Mouse (Mus musculus) hindbrain, embryonic 10.5 days (tissue): Measurements from ENCODE around the gene Heg1. TPM values are rescaled to one million over a fixed set of nuclear protein-coding genes. Genes with fewer than 3 reads are reported as not detected.
A peak's percentile ranks its signal among the peaks of the same experiment; 100 is the strongest.

Experiments used
- DNase-seq: peaks from one replicate; pipeline ENCODE4 v3.0.0-alpha.2; 2017; ENCODE audit warnings: low spot score
- H3K27ac ChIP-seq: fragments of 300-500 bp; sonication (generic); 2 replicates; pipeline ENCODE4 v1.5.1; 2016; ENCODE audit warnings: mild to moderate bottlenecking, moderate library complexity
- H3K27me3 ChIP-seq: fragments of 300-500 bp; sonication (generic); 2 replicates; pipeline ENCODE4 v1.6.1; 2016; ENCODE audit warnings: mild to moderate bottlenecking; ENCODE audit not compliant: poor library complexity, insufficient read depth, severe bottlenecking
- H3K36me3 ChIP-seq: fragments of 300-500 bp; sonication (generic); 2 replicates; pipeline ENCODE4 v1.6.1; 2016; ENCODE audit warnings: mild to moderate bottlenecking, moderate library complexity
- H3K4me1 ChIP-seq: fragments of 300-500 bp; sonication (generic); replicated peaks from 2 replicates; pipeline ENCODE4 v1.6.1; 2016; ENCODE audit warnings: mild to moderate bottlenecking
- H3K4me3 ChIP-seq: fragments of 300-500 bp; sonication (generic); 2 replicates; pipeline ENCODE4 v1.5.1; 2016; ENCODE audit warnings: mild to moderate bottlenecking, moderate library complexity
- H3K9me3 ChIP-seq: fragments of 300-500 bp; sonication (generic); 2 replicates; pipeline ENCODE4 v1.6.1; 2016; ENCODE audit warnings: mild to moderate bottlenecking, moderate library complexity
- WGBS: fragments of 180-500 bp; shearing (Covaris S2); methylation state at CpG from one replicate; pipeline ENCODE4 v1.1.7; 2016; 5-methylcytosine and 5-hydroxymethylcytosine counted together
- polyA plus RNA-seq: library from polyadenylated mRNA; unstranded; fragments of >200 nt; fragmentation: Nextera tagmentation; extraction: Ambion mirVana; gene quantifications from 2 replicates; pipeline ENCODE4 v1.2.1, GENCODE M21; 2016

Gene Heg1
- polyA plus RNA-seq, 1 experiment from 2014 or later = 21.9 TPM

DNA sequence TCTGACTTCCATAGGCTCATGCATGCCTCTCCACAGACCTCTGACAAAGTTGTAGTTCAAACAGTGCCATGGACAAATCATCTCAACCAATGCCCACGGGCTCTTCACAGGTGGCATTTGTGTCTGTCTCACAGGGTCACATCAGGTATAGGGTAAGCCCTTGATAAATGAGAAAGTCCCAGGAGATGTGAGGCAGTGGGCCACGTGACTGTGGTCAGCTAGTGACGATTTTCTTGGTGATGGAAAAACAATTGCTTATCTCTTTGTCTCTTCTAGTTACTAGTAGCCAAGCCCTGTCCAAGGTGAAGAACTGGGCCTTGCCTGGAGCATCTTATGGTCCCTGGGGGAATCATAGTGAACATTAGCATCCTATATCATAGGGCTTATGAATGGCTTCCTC is 112.6 kb downstream of the Heg1 start:
- DNase-seq = no peak
- no peaks in the 10 kb centered on the region for H3K36me3 ChIP-seq
- H3K27ac ChIP-seq = no peak overlapping the region
- no peak overlapping the region for H3K4me3 ChIP-seq
- H3K27me3 ChIP-seq = no peaks in the 10 kb centered on the region
- H3K4me1 ChIP-seq = peaks cover 6% of the 10 kb centered on the region; the same call in 1 of the 2 replicates
- H3K9me3 ChIP-seq = no peaks in the 10 kb centered on the region
- WGBS = 88% methylated on average over 3 of the region's 3 CpGs

DNA sequence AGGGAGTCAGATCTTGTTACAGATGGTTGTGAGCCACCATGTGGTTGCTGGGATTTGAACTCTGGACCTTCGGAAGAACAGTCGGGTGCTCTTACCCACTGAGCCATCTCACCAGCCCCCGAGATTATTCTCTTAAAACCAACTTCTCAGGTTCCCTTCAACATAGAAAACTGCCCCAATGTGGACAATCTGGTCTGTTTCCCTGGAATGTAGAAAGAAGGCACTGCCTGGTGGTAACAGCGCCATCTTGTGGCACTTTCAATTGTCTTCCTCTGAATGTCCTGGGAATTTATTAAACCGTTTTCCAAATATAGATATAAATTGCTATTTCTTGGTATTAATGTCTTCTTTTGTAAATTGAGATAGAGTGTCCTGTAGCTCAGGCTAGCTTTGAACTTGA is 113.7 kb downstream of the Heg1 start:
- 54% methylated on average over 5 of the region's 5 CpGs for WGBS
- peak; percentile 32 for DNase-seq
- Histone ChIP-seq H3K9me3 (no peaks in the 10 kb centered on the region), H3K4me3 (no peak overlapping the region), H3K27ac (no peak overlapping the region), H3K27me3 (no peaks in the 10 kb centered on the region), H3K4me1 (peaks cover 3% of the 10 kb centered on the region; the same call in 1 of the 2 replicates), H3K36me3 (no peaks in the 10 kb centered on the region)

DNA sequence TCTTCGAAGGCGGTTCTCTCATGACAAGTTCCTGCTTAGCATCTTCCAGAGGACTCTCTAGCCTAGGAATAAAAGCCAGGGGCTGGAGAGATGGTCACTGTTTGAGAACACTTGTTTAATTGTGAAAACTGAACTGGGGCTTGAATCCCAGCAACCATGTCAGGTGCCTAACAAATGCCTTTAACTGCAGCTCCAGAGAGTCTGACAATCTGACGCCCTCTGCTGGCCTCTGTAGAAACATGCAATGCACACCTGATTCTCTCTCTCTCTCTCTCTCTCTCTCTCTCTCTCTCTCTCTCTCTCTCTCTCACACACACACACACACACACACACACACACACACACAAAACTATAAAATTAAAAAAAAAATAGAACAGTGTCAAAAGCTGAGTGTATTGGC is 125.8 kb downstream of the Heg1 start:
- Histone ChIP-seq H3K27ac (no peak overlapping the region), H3K4me3 (no peak overlapping the region), H3K4me1 (no peaks in the 10 kb centered on the region), H3K27me3 (no peaks in the 10 kb centered on the region), H3K9me3 (no peaks in the 10 kb centered on the region), H3K36me3 (no peaks in the 10 kb centered on the region)
- 71% methylated on average over 3 of the region's 3 CpGs for WGBS
- no peak for DNase-seq

DNA sequence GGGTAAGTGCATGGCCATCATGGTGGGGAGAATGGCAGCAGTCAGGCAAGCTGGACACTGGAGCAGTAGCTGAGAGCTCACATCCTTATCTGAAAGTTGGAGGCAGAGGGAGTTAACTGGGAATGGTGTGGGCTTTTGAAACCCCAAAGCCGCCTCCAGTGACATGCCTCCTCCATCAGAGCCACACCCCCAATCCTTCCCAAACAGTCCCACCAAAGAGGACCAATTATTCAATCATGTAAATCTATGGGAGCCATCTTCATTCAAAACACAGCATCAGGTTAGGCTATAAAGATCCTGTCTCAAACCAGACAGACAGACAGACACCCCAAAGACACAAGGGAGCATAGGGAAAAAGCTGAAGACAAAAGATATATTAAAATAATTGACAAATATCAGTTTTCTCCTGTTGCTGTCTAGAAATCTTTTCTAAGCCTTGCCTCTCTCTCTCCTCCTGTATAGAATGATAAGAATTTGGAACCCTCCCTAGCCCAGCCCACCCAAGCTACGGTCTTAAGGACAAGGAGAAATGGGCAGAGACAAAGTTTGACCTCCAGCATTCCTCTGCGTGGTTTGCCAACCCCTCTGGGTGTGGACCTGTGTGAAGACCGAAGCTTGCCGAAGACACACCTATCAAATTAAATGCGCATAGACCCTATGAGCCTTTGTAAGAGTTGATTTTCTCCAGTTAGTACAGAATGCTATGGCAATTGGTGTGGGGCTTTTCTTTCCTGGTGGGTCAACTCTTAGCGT is 134.4 kb downstream of the Heg1 start:
- H3K27me3 ChIP-seq = peaks cover 16% of the 10 kb centered on the region
- H3K4me1 ChIP-seq = no peaks in the 10 kb centered on the region
- no peak overlapping the region for H3K4me3 ChIP-seq
- no peaks in the 10 kb centered on the region for H3K36me3 ChIP-seq
- H3K9me3 ChIP-seq = no peaks in the 10 kb centered on the region
- WGBS = 86% methylated on average over 7 of the region's 7 CpGs
- DNase-seq = no peak
- H3K27ac ChIP-seq = no peak overlapping the region

DNA sequence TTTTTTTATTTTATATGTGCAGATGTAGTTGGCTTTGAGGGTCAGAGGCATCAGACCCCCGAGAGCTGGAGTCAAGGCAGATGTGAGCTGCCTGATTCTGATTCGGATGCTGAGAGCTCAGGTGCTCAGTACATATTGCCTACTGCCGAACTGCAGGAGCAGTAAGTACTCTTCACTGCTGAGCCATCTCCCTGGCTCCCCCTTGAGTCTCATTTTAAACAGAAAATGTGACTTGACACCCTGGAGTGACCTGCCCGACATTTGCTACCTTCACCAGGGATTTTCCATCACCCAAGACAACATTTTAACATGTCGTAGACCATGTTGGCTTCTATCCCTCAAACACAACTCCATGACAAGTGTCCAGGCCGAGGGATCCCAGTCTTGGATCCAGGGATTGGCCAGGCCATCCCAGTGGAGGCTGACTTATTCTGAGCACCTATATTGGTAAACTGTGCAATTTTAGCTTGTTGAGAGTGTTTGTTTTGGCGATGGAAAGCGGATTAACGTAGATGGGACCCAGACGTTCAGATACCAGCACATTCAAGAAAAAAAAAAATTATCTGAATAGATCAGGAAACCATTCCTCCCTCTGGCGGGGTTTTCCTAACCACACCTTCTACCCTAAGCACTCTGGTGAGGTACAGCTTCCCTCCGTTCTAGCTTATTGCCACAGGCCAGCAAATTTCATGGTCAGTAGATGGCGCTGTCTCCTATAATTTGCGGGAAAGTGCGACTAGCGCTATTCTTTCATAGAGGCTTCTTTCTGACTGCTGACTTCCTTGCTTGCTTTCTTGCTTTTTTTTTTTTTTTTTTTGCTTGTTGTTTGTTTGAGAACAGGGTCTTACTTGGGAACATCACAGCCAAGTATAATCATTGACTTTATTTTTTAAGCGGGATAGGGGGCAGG is 136.4 kb downstream of the Heg1 start:
- no peak overlapping the region for H3K27ac ChIP-seq
- H3K9me3 ChIP-seq = no peaks in the 10 kb centered on the region
- H3K27me3 ChIP-seq = peaks cover 16% of the 10 kb centered on the region
- H3K4me3 ChIP-seq = no peak overlapping the region
- 21% methylated on average over 17 of the region's 17 CpGs for WGBS
- H3K36me3 ChIP-seq = no peaks in the 10 kb centered on the region
- peaks cover 5% of the 10 kb centered on the region; the same call in 1 of the 2 replicates for H3K4me1 ChIP-seq
- DNase-seq = peak; percentile 83

Other genes starting within 250 kb of the Heg1 start
- gene Slc12a8, start 167.0 kb upstream of the Heg1 start, polyA plus RNA-seq = 0.81 and 0.96 TPM in 2 replicates
- gene Muc13, start 109.7 kb downstream of the Heg1 start, polyA plus RNA-seq = 0.09 and 0.26 TPM in 2 replicates
- 24.2 and 30.3 TPM in 2 replicates for gene Itgb5, start 145.3 kb downstream of the Heg1 start, polyA plus RNA-seq